Mouse (Mus musculus): ENCODE measurements around the gene Plpp1. TPM values are rescaled to one million over a fixed set of nuclear protein-coding genes. Genes with fewer than 3 reads are reported as not detected.

Plpp1 gene
- polyA plus RNA-seq, 1 experiment from 2014 or later: 66.1 TPM

DNA sequence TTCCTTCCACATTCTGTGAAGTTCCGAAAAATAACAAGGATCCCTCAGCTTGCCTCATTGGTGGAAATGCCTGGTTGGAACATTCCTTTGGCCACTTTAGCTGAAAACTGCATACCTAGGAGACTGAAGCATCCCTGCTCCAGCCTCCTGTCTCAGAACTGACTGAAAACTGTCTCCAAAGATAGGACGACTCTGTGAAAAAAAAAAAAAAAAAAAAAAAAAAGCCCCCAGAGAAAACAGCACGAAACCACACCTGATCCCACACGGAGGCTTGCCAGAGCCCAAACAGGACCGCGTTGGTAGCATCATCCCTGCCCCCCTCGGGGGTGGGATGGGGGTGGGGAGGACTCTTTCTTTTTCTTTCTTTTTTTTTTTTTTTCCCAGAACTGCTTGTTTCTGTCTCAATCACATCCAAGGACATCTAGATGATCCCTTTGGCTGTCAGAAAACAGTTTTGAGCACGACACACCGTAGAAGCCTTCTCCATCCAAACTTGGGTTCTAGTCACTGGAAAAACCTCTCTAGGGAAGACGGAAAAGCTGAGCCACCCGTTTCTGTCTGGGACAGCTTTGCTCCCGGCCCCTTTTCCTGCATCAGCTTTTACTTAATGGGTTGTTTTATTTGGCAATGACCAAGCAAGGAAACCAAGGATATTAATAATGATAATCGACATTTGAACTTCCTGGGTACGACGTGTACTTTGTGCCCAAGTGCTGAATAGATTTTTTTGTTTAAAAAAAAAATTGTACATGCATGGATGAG is 29.0 kb upstream of the Plpp1 start:
- Histone ChIP-seq H3K27ac (ENCODE audit: low read depth, low read length) (no peak overlapping the region), H3K4me1 (ENCODE audit: control insufficient read depth, insufficient read depth, low read length) (peaks cover 8% of the 10 kb centered on the region; the same call in 1 of the 2 replicates), H3K4me2 (ENCODE audit: low read depth, low read length) (no peak overlapping the region), H3K9ac (replicated peaks; ENCODE audit: low read depth, low read length) (no peak overlapping the region), H3K27me3 (ENCODE audit: control insufficient read depth, insufficient read depth, low read length) (no peaks in the 10 kb centered on the region), H3K36me3 (ENCODE audit: control insufficient read depth, insufficient read depth, low read length) (no peaks in the 10 kb centered on the region), H3K9me3 (ENCODE audit: control insufficient read depth, low read length) (peaks cover 4% of the 10 kb centered on the region; the same call in 1 of the 2 replicates), H3K4me3 (ENCODE audit: low read depth, low read length) (no peak overlapping the region)
- ATAC-seq (ENCODE audit: low read depth): no peak
- 41% methylated on average over 15 of the region's 15 CpGs for WGBS

DNA sequence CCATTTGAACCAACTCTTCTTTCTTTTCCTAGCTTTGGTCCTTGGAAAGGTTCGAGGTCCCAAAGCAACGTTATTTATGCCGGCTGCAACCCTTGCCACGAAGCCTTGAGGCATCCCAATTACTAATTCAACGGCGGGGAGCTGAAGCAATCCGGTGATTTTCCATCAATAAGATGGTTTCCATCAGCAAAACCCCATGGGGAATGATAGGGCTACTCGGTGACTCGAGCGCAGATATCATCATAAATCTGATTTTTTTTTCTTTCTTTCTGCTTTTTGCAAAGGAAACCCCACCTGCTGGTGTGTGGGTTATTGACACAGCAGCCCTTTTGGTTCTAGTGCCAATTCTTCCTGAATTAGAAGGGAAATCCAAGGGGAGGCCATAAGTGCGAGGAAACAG is 28.3 kb upstream of the Plpp1 start:
- H3K9me3 ChIP-seq (ENCODE audit: control insufficient read depth, low read length): peaks cover 4% of the 10 kb centered on the region; the same call in 1 of the 2 replicates
- no peak overlapping the region for H3K27ac ChIP-seq (ENCODE audit: low read depth, low read length)
- WGBS: 25% methylated on average over 11 of the region's 11 CpGs
- peaks cover 8% of the 10 kb centered on the region; the same call in 1 of the 2 replicates for H3K4me1 ChIP-seq (ENCODE audit: control insufficient read depth, insufficient read depth, low read length)
- ATAC-seq (ENCODE audit: low read depth): no peak
- H3K36me3 ChIP-seq (ENCODE audit: control insufficient read depth, insufficient read depth, low read length): no peaks in the 10 kb centered on the region
- no peak overlapping the region for H3K4me3 ChIP-seq (ENCODE audit: low read depth, low read length)
- no peak overlapping the region for H3K9ac ChIP-seq (replicated peaks; ENCODE audit: low read depth, low read length)
- H3K27me3 ChIP-seq (ENCODE audit: control insufficient read depth, insufficient read depth, low read length): no peaks in the 10 kb centered on the region
- H3K4me2 ChIP-seq (ENCODE audit: low read depth, low read length): no peak overlapping the region

DNA sequence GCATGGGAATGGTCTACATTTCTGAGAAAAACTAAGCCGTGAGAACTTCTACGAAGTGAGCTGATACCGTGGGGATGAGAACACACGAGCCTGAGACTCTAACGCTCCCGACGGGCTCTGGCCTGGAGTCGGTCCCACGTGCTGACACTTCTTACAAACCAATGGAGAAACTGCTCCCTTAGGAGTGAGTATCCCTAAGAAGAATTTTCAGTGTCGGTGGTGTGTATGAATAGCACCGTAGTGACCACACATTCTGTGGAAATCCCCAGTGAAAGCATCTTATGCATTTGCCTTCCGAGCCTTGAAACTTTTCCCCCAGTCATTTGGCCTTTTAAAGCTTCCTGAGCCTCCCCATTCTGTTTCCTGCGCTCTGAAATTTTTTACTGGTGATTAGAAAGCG is 27.7 kb upstream of the Plpp1 start:
- no peak overlapping the region for H3K4me2 ChIP-seq (ENCODE audit: low read depth, low read length)
- 78% methylated on average over 14 of the region's 14 CpGs for WGBS
- H3K9ac ChIP-seq (replicated peaks; ENCODE audit: low read depth, low read length): no peak overlapping the region
- H3K36me3 ChIP-seq (ENCODE audit: control insufficient read depth, insufficient read depth, low read length): no peaks in the 10 kb centered on the region
- ATAC-seq (ENCODE audit: low read depth): no peak
- H3K4me1 ChIP-seq (ENCODE audit: control insufficient read depth, insufficient read depth, low read length): peaks cover 8% of the 10 kb centered on the region; the same call in 1 of the 2 replicates
- H3K4me3 ChIP-seq (ENCODE audit: low read depth, low read length): no peak overlapping the region
- no peaks in the 10 kb centered on the region for H3K27me3 ChIP-seq (ENCODE audit: control insufficient read depth, insufficient read depth, low read length)
- peaks cover 2% of the 10 kb centered on the region; the same call in 1 of the 2 replicates for H3K9me3 ChIP-seq (ENCODE audit: control insufficient read depth, low read length)
- no peak overlapping the region for H3K27ac ChIP-seq (ENCODE audit: low read depth, low read length)

DNA sequence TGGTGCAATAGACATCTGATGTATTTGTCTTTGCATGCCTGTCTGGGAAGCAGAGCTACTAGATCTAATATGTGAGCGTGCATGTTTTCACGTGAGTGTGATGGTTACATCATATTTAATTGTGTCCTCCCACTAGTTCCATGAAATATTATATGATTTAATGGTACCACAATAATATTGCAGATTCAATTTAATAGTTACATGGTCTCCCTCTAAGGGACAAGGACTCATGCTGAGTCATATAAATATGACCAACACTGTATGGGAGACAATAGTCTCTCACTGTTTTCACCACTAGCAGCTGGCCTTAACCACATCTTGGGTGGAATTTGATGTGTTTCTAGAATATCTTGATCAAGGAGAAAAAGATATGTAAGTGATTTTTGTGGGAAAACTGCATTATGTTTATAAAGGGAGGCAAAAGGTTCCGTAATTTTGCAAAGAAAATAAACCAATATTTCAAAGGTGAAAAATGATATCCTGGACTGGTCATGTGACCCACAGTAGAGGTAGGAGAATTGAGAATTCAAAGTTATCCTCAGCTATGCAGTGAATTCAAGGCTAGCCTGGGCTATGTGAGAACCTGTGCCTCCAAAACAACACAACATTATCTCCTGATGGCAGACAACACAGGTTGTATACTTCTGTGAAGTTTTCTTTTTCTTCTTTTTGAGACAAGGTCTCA is 26.5 kb upstream of the Plpp1 start:
- WGBS: 92% methylated on average over 3 of the region's 3 CpGs
- Histone ChIP-seq H3K36me3 (ENCODE audit: control insufficient read depth, insufficient read depth, low read length) (no peaks in the 10 kb centered on the region), H3K9ac (replicated peaks; ENCODE audit: low read depth, low read length) (no peak overlapping the region), H3K9me3 (ENCODE audit: control insufficient read depth, low read length) (no peaks in the 10 kb centered on the region), H3K27ac (ENCODE audit: low read depth, low read length) (no peak overlapping the region), H3K4me2 (ENCODE audit: low read depth, low read length) (no peak overlapping the region), H3K4me1 (ENCODE audit: control insufficient read depth, insufficient read depth, low read length) (peaks cover 8% of the 10 kb centered on the region; the same call in 1 of the 2 replicates), H3K27me3 (ENCODE audit: control insufficient read depth, insufficient read depth, low read length) (no peaks in the 10 kb centered on the region), H3K4me3 (ENCODE audit: low read depth, low read length) (no peak overlapping the region)
- no peak for ATAC-seq (ENCODE audit: low read depth)

DNA sequence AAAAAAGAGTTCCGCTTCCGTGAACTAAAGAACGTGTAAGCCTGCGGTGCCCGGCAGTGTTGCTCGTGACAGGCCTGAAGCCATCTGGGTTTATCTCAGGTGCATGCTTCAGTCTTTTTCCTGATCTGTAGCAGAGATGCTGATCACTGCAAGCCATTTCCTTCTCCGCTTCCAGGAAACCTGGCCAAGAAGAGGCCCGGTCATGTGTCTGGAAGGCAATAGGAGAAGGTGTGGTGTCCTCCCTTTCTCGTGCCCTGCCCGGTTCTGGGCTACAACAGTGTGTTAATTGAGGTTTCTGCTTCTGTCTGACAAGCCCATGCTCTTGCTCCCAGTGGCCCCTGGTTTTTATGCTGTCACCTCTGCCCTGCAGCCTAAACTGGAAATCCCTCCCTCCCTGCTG is 24.7 kb upstream of the Plpp1 start:
- WGBS: 92% methylated on average over 10 of the region's 10 CpGs
- no peak overlapping the region for H3K9ac ChIP-seq (replicated peaks; ENCODE audit: low read depth, low read length)
- no peaks in the 10 kb centered on the region for H3K27me3 ChIP-seq (ENCODE audit: control insufficient read depth, insufficient read depth, low read length)
- peaks cover 2% of the 10 kb centered on the region; the same call in 1 of the 2 replicates for H3K4me1 ChIP-seq (ENCODE audit: control insufficient read depth, insufficient read depth, low read length)
- no peak for ATAC-seq (ENCODE audit: low read depth)
- H3K4me2 ChIP-seq (ENCODE audit: low read depth, low read length): no peak overlapping the region
- H3K36me3 ChIP-seq (ENCODE audit: control insufficient read depth, insufficient read depth, low read length): no peaks in the 10 kb centered on the region
- no peak overlapping the region for H3K27ac ChIP-seq (ENCODE audit: low read depth, low read length)
- no peak overlapping the region for H3K4me3 ChIP-seq (ENCODE audit: low read depth, low read length)
- H3K9me3 ChIP-seq (ENCODE audit: control insufficient read depth, low read length): no peaks in the 10 kb centered on the region

DNA sequence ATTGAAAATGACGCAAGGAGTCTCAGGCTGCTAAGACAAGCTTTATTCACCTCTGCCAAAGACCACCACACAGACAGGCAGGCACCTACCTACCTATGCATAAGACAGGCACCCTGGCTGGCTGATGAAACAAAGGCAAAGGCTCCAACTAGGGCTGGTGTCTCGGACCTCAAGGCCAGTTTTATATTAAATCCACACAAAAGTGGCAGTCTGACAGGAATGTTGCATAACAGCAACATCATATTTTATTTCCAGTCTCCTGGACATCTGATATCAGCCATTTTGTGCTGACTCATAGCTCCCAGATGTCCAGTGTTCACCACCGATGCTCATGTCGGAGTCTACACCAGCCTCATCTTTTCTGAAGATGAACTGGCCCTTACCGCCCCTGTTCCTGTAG is 22.2 kb upstream of the Plpp1 start:
- no peak for ATAC-seq (ENCODE audit: low read depth)
- no peaks in the 10 kb centered on the region for H3K4me1 ChIP-seq (ENCODE audit: control insufficient read depth, insufficient read depth, low read length)
- no peaks in the 10 kb centered on the region for H3K9me3 ChIP-seq (ENCODE audit: control insufficient read depth, low read length)
- no peak overlapping the region for H3K27ac ChIP-seq (ENCODE audit: low read depth, low read length)
- no peak overlapping the region for H3K4me2 ChIP-seq (ENCODE audit: low read depth, low read length)
- no peak overlapping the region for H3K9ac ChIP-seq (replicated peaks; ENCODE audit: low read depth, low read length)
- H3K36me3 ChIP-seq (ENCODE audit: control insufficient read depth, insufficient read depth, low read length): no peaks in the 10 kb centered on the region
- H3K27me3 ChIP-seq (ENCODE audit: control insufficient read depth, insufficient read depth, low read length): no peaks in the 10 kb centered on the region
- no peak overlapping the region for H3K4me3 ChIP-seq (ENCODE audit: low read depth, low read length)
- 89% methylated on average over 5 of the region's 5 CpGs for WGBS

DNA sequence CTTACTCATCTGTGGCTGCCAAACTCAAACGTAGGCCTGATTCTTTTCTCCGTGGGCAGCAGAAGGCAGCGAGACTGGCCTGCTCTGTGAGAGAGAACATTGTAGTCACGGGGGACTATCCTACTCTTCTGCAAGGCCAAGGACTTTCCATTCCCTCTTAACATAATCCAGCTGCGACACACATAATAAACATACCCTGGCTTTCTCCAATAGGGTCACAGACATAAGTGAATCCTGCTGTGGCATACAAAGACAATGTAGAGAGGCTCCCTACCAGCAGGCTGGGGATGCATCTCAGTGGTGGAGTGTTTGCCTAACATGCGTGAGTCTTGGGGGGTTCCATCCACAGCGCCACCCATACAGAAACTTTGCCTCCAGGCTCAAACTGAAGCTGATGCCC is 15.3 kb upstream of the Plpp1 start:
- Histone ChIP-seq H3K9me3 (ENCODE audit: control insufficient read depth, low read length) (no peaks in the 10 kb centered on the region), H3K9ac (replicated peaks; ENCODE audit: low read depth, low read length) (no peak overlapping the region), H3K4me2 (ENCODE audit: low read depth, low read length) (no peak overlapping the region), H3K4me3 (ENCODE audit: low read depth, low read length) (no peak overlapping the region), H3K27ac (ENCODE audit: low read depth, low read length) (no peak overlapping the region), H3K36me3 (ENCODE audit: control insufficient read depth, insufficient read depth, low read length) (no peaks in the 10 kb centered on the region), H3K27me3 (ENCODE audit: control insufficient read depth, insufficient read depth, low read length) (no peaks in the 10 kb centered on the region), H3K4me1 (ENCODE audit: control insufficient read depth, insufficient read depth, low read length) (no peaks in the 10 kb centered on the region)
- no peak for ATAC-seq (ENCODE audit: low read depth)
- 74% methylated on average over 7 of the region's 7 CpGs for WGBS

DNA sequence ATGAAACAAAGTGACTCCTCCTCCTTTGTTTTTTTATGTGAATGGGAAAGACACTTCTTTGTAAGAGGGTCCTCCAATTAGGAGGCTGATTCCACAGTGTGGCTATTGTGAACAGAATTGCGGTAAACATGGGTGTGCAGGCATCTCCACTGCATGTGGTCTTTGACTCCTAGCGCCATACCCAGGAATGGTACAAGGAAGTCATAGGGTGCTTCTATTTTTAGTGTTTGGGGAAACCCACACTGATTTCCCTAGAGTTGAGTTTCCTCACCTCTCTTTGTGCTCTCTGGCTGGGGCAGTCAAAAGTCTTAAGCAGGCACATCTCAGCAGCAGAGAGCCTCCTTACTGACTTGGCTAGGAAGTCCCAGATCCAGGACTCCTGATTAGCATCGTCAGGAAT is 14.4 kb upstream of the Plpp1 start:
- Histone ChIP-seq H3K27ac (ENCODE audit: low read depth, low read length) (no peak overlapping the region), H3K4me1 (ENCODE audit: control insufficient read depth, insufficient read depth, low read length) (no peaks in the 10 kb centered on the region), H3K4me2 (ENCODE audit: low read depth, low read length) (no peak overlapping the region), H3K4me3 (ENCODE audit: low read depth, low read length) (no peak overlapping the region), H3K9ac (replicated peaks; ENCODE audit: low read depth, low read length) (no peak overlapping the region), H3K9me3 (ENCODE audit: control insufficient read depth, low read length) (no peaks in the 10 kb centered on the region), H3K36me3 (ENCODE audit: control insufficient read depth, insufficient read depth, low read length) (no peaks in the 10 kb centered on the region), H3K27me3 (ENCODE audit: control insufficient read depth, insufficient read depth, low read length) (no peaks in the 10 kb centered on the region)
- WGBS: 24% methylated on average over 3 of the region's 3 CpGs
- no peak for ATAC-seq (ENCODE audit: low read depth)

DNA sequence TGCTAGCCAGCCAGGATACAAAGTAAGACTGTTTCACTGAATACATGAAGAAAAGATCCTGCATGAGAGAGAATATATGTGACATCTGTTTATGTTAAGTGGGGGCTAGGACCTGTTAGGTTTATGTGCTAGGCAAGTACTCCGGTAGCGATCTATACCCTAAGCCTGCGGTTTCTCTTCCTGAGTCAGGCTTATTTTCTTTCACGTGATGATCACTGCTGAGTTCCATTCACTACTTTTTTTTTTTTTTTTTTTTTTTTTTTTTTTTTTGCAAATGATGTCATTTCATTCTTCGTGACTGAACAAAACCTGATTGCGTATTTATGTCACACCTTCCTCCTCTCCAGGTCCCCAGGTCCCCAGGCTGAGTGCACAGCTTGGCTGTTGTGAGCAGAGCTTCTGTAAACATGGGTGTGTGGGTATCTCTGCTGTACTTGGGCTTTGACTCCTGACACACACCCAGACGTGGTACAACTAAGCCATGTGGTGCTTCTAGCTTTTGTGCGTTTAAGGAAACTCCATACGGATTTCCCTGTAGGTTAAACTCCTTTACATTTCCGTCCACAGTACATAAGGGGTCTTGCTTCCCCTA is 13.6 kb upstream of the Plpp1 start:
- no peak for ATAC-seq (ENCODE audit: low read depth)
- WGBS: 83% methylated on average over 10 of the region's 10 CpGs
- H3K9ac ChIP-seq (replicated peaks; ENCODE audit: low read depth, low read length): no peak overlapping the region
- no peak overlapping the region for H3K4me3 ChIP-seq (ENCODE audit: low read depth, low read length)
- H3K27ac ChIP-seq (ENCODE audit: low read depth, low read length): no peak overlapping the region
- H3K36me3 ChIP-seq (ENCODE audit: control insufficient read depth, insufficient read depth, low read length): no peaks in the 10 kb centered on the region
- no peaks in the 10 kb centered on the region for H3K4me1 ChIP-seq (ENCODE audit: control insufficient read depth, insufficient read depth, low read length)
- no peak overlapping the region for H3K4me2 ChIP-seq (ENCODE audit: low read depth, low read length)
- no peaks in the 10 kb centered on the region for H3K9me3 ChIP-seq (ENCODE audit: control insufficient read depth, low read length)
- H3K27me3 ChIP-seq (ENCODE audit: control insufficient read depth, insufficient read depth, low read length): no peaks in the 10 kb centered on the region
